Mouse (Mus musculus) embryonic facial prominence, embryonic 14.5 days (tissue): Measurements from ENCODE around the gene Tube1. TPM values are rescaled to one million over a fixed set of nuclear protein-coding genes. Genes with fewer than 3 reads are reported as not detected.
A peak's percentile ranks its signal among the peaks of the same experiment; 100 is the strongest.

ENCODE experiments used
- ATAC-seq: fragments of 200-750 bp; cut with Nextera tagmentation; 2 replicates; pipeline ENCODE4 v1.8.0; 2017; ENCODE audit warnings: low read depth, moderate number of reproducible peaks, moderate TSS enrichment
- DNase-seq: peaks from one replicate; pipeline ENCODE4 v3.0.0-alpha.2; 2015; ENCODE audit warnings: low spot score
- H3K27ac ChIP-seq: fragments of 300-500 bp; sonication (generic); replicated peaks from 2 replicates; pipeline ENCODE4 v1.5.1; 2014; ENCODE audit warnings: low read depth, mild to moderate bottlenecking, low read length, moderate library complexity
- H3K27me3 ChIP-seq: fragments of 300-500 bp; sonication (generic); replicated peaks from 2 replicates; pipeline ENCODE4 v1.6.1; 2014; ENCODE audit warnings: low read length; ENCODE audit not compliant: control insufficient read depth, insufficient read depth
- H3K36me3 ChIP-seq: fragments of 300-500 bp; sonication (generic); 2 replicates; pipeline ENCODE4 v1.6.1; 2014; ENCODE audit warnings: low read length, mixed read lengths; ENCODE audit not compliant: control insufficient read depth, insufficient read depth
- H3K4me1 ChIP-seq: fragments of 300-500 bp; sonication (generic); 2 replicates; pipeline ENCODE4 v1.6.1; 2014; ENCODE audit warnings: antibody characterized with exemption, low read length; ENCODE audit not compliant: control insufficient read depth, insufficient read depth
- H3K4me2 ChIP-seq: fragments of 300-500 bp; sonication (generic); 2 replicates; pipeline ENCODE4 v1.6.1; 2014; ENCODE audit warnings: low read depth, mild to moderate bottlenecking, low read length, moderate library complexity, mixed read lengths
- H3K4me3 ChIP-seq: fragments of 300-500 bp; sonication (generic); 2 replicates; pipeline ENCODE4 v1.5.1; 2014; ENCODE audit warnings: low read depth, mild to moderate bottlenecking, low read length
- H3K9ac ChIP-seq: fragments of 300-500 bp; sonication (generic); 2 replicates; pipeline ENCODE4 v1.6.1; 2014; ENCODE audit warnings: low read depth, mild to moderate bottlenecking, low read length, moderate library complexity, mixed read lengths
- H3K9me3 ChIP-seq: fragments of 300-500 bp; sonication (generic); 2 replicates; pipeline ENCODE4 v1.6.1; 2016; ENCODE audit warnings: low read length; ENCODE audit not compliant: control insufficient read depth
- WGBS: fragments of 180-500 bp; shearing (Covaris S2); extraction: QIAGEN DNeasy Blood & Tissue Kit; methylation state at CpG from one replicate; pipeline ENCODE4 v1.1.7; 2014; 5-methylcytosine and 5-hydroxymethylcytosine counted together
- polyA plus RNA-seq: library from polyadenylated mRNA; unstranded; fragments of >200 nt; fragmentation: Nextera tagmentation; extraction: Ambion mirVana; gene quantifications from 2 replicates; pipeline ENCODE4 v1.2.1, GENCODE M21; 2014

The Tube1 gene
- 12.5 and 13.8 TPM in 2 replicates for polyA plus RNA-seq

GRCm38 (mm10) chr10:39133462-39134310, at the start of gene Tube1, which contains the start of gene Fam229b:
Gene Tube1 (plus strand): TSS chr10:39133976.
Gene Fam229b (minus strand): TSS chr10:39133914.
- peak within 1 kb of the TSS; percentile 88 for H3K4me2 ChIP-seq
- H3K36me3 ChIP-seq: peaks cover 17% of the 10 kb centered on the region
- peak; percentile 99 for DNase-seq
- H3K4me3 ChIP-seq: peak within 1 kb of the TSS; percentile 79
- no peaks in the 10 kb centered on the region for H3K9me3 ChIP-seq
- H3K27me3 ChIP-seq: no peaks in the 10 kb centered on the region
- H3K9ac ChIP-seq: peak within 1 kb of the TSS; percentile 80
- H3K4me1 ChIP-seq: peaks cover 12% of the 10 kb centered on the region
- H3K27ac ChIP-seq: no peak within 1 kb of the TSS; the same call in 1 of the 2 replicates
- ATAC-seq: peak; percentile 93
- WGBS: 5% methylated on average over 44 of the region's 47 CpGs

DNA sequence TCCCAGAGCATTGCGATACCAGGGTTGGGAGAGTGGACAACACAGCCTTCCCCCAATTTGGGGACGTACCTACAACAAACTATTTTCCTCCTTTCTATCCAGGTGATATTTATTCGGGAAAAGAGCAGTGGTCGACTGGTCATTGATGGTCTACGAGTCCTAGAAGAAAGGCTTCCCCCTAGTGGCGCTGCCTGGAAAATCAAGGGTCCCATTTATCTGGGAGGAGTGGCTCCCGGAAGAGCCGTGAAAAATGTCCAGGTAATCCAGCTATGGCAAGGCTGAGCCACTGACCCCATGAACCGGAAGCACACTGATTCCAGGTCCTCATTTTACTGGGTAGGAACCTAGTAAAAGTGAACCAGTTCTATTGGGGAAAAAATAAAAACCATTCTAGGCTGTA, 36.8 kb upstream of the Tube1 start:
- Histone ChIP-seq H3K9ac (no peak overlapping the region), H3K4me1 (no peaks in the 10 kb centered on the region), H3K27ac (no peak overlapping the region), H3K4me2 (no peak overlapping the region), H3K27me3 (no peaks in the 10 kb centered on the region), H3K9me3 (no peaks in the 10 kb centered on the region), H3K36me3 (peaks cover 67% of the 10 kb centered on the region), H3K4me3 (no peak overlapping the region)
- no peak for ATAC-seq
- DNase-seq: no peak
- whole genome bisulfite sequencing: 81% methylated on average over 9 of the region's 9 CpGs

- WGBS: 89% methylated on average over 10 of the region's 10 CpGs
- Histone ChIP-seq H3K36me3 (peaks cover 70% of the 10 kb centered on the region), H3K9ac (no peak overlapping the region), H3K4me1 (no peaks in the 10 kb centered on the region), H3K27ac (no peak overlapping the region), H3K9me3 (no peaks in the 10 kb centered on the region), H3K4me3 (no peak overlapping the region), H3K4me2 (no peak overlapping the region), H3K27me3 (no peaks in the 10 kb centered on the region)
- ATAC-seq: no peak
- DNase-seq: no peak
These were observed 35.0 kb upstream of the Tube1 start for GRCm38 (mm10) chr10:39098746-39099145.

- H3K27ac ChIP-seq: no peak overlapping the region
- no peaks in the 10 kb centered on the region for H3K4me1 ChIP-seq
- H3K27me3 ChIP-seq: no peaks in the 10 kb centered on the region
- H3K9ac ChIP-seq: no peak overlapping the region
- H3K4me2 ChIP-seq: no peak overlapping the region
- H3K4me3 ChIP-seq: no peak overlapping the region
- no peak for ATAC-seq
- 94% methylated on average over 8 of the region's 8 CpGs for WGBS
- no peak for DNase-seq
- H3K36me3 ChIP-seq: peaks cover 75% of the 10 kb centered on the region
- H3K9me3 ChIP-seq: no peaks in the 10 kb centered on the region
These were observed 28.9 kb upstream of the Tube1 start for GRCm38 (mm10) chr10:39104803-39105449.

DNA sequence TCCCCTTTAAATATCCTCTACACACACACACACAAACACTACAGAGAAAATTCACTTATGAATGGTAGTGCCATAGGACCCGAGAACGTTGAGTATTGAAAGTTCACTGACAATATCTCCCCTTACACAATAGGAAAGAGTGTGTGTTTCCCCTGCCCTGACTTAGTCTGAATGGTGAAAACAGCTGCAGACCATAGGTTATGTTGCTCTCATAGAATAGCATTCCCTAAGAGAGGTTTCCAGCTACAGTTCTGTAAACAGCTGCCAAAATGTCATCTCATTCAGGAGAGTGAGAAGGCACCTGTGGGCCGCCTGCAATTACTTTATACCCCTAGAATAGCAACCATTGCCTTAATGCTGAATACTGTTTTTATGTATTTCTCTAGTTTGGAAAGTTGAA, 27.4 kb upstream of the Tube1 start:
- 49% methylated on average over 3 of the region's 3 CpGs for WGBS
- Histone ChIP-seq H3K9me3 (no peaks in the 10 kb centered on the region), H3K4me1 (no peaks in the 10 kb centered on the region), H3K9ac (no peak overlapping the region), H3K4me2 (no peak overlapping the region), H3K27ac (no peak overlapping the region), H3K4me3 (no peak overlapping the region), H3K27me3 (no peaks in the 10 kb centered on the region), H3K36me3 (peaks cover 84% of the 10 kb centered on the region)
- ATAC-seq: peak; percentile 59
- peak; percentile 11 for DNase-seq

GRCm38 (mm10) chr10:39106935-39107334, 26.8 kb upstream of the Tube1 start:
- no peak for ATAC-seq
- Histone ChIP-seq H3K36me3 (peaks cover 87% of the 10 kb centered on the region), H3K4me3 (no peak overlapping the region), H3K4me2 (no peak overlapping the region), H3K27ac (no peak overlapping the region), H3K27me3 (no peaks in the 10 kb centered on the region), H3K4me1 (no peaks in the 10 kb centered on the region), H3K9ac (no peak overlapping the region), H3K9me3 (no peaks in the 10 kb centered on the region)
- 67% methylated on average over 4 of the region's 4 CpGs for WGBS
- DNase-seq: peak; percentile 51

DNA sequence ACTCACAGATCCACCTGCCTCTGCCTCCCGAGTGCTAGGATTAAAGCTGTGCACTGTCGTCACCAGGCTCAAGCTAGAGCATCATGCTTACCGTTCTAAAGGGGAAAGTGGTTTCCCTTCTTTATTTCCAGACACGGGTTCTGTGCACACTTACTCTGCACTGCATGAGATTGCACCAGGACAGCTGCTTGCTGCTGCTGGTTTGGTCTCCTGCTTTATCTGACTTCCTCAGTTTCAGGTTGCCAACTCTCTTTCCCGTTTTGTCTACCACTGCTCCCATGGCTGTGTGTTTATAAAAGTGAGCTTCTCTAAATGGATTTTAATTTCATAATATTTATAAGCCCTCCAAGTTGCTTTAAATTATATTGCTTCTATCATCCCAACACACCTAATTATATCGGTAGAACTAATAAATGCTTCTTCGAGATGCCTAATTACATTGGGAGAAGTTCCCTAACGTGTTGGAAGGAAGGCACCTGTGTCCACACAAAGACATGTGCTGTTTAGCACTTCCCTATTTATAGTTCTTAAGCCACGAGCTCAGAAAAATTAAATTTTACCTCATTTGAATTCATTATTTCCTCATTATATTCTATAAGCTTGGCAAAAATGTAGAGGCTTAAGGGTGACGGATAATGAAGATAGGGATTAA, 24.8 kb upstream of the Tube1 start:
- Histone ChIP-seq H3K9me3 (no peaks in the 10 kb centered on the region), H3K36me3 (peaks cover 72% of the 10 kb centered on the region)
- 74% methylated on average over 10 of the region's 10 CpGs for WGBS

GRCm38 (mm10) chr10:39109489-39109874, 24.3 kb upstream of the Tube1 start:
- H3K9ac ChIP-seq: no peak overlapping the region
- DNase-seq (no peak), ATAC-seq (no peak)
- H3K4me2 ChIP-seq: no peak overlapping the region
- WGBS: 61% methylated on average over 4 of the region's 4 CpGs
- no peaks in the 10 kb centered on the region for H3K27me3 ChIP-seq
- H3K27ac ChIP-seq: no peak overlapping the region
- no peaks in the 10 kb centered on the region for H3K4me1 ChIP-seq
- H3K36me3 ChIP-seq: peaks cover 72% of the 10 kb centered on the region
- no peak overlapping the region for H3K4me3 ChIP-seq
- H3K9me3 ChIP-seq: no peaks in the 10 kb centered on the region

More for the DNA sequence above, 24.8 kb upstream of the Tube1 start:
- Histone ChIP-seq H3K27me3 (no peaks in the 10 kb centered on the region), H3K9ac (no peak overlapping the region), H3K4me1 (no peaks in the 10 kb centered on the region), H3K4me2 (no peak overlapping the region), H3K27ac (no peak overlapping the region), H3K4me3 (no peak overlapping the region)
- DNase-seq (no peak), ATAC-seq (no peak)
